In genomic region chr4:130139214-130139492, GRCm38 (mm10) we compare ENCODE assay signal across 10 mouse cellular contexts. TPM values are rescaled to one million over a fixed set of nuclear protein-coding genes. Genes with fewer than 3 reads are reported as not detected.
A peak's percentile ranks its signal among the peaks of the same experiment; 100 is the strongest.
DNase-seq lines count a peak whose midpoint lies in the region; ATAC-seq and TF ChIP-seq lines count a peak whose summit lies in the region.
"Had no signal": no experiment of that assay in that cellular context is flagged by ENCODE, and none has a peak within 500 bp of the region (broad histone marks: within the 10 kb centered on the region; RNA-seq: fewer than 3 reads in every experiment).

TSS of gene Hcrtr1 (minus strand) at chr4:130139359.

- no peaks in the 10 kb centered on the region for H3K36me3 ChIP-seq in heart, embryonic 12.5 days
- H3K36me3 ChIP-seq in ES-Bruce4 (ENCODE audit: control insufficient read depth, insufficient read depth, low read length, poor library complexity, severe bottlenecking), result no peaks in the 10 kb centered on the region
- H3K36me3 ChIP-seq in forebrain, embryonic 15.5 days, result no peaks in the 10 kb centered on the region
- no peaks in the 10 kb centered on the region for H3K36me3 ChIP-seq in liver, embryonic 15.5 days (replicated peaks)

- no peak within 1 kb of the TSS for H3K27ac ChIP-seq in heart, embryonic 12.5 days (ENCODE audit: poor library complexity, severe bottlenecking)
- H3K27ac ChIP-seq in ES-Bruce4 (ENCODE audit: insufficient read depth, low read length), result no peak within 1 kb of the TSS
- no peak within 1 kb of the TSS for H3K27ac ChIP-seq in forebrain, embryonic 15.5 days (replicated peaks)
- no peak within 1 kb of the TSS for H3K27ac ChIP-seq in liver, embryonic 15.5 days (replicated peaks)
- H3K27ac ChIP-seq: liver, embryonic 14.5 days had no signal

- no peak for DNase-seq in heart, postnatal 4 days
- no peak for DNase-seq in frontal cortex, postnatal 25 days (ENCODE audit: low spot score in 2 of 2)
- no peak for DNase-seq in Muller cell, postnatal 12 days (ENCODE audit: inconsistent ontology term)
- DNase-seq in thymus, postnatal 25 days, result no peak

- peaks cover 27% of the 10 kb centered on the region for H3K4me1 ChIP-seq in heart, embryonic 12.5 days (replicated peaks)
- H3K4me1 ChIP-seq in ES-Bruce4 (ENCODE audit: control insufficient read depth, insufficient read depth, low read length), result no peaks in the 10 kb centered on the region
- H3K4me1 ChIP-seq in forebrain, embryonic 15.5 days, result peaks cover 14% of the 10 kb centered on the region
- H3K4me1 ChIP-seq in liver, embryonic 15.5 days (replicated peaks), result no peaks in the 10 kb centered on the region; the same call in 1 of the 2 replicates

- H3K4me2 ChIP-seq in heart, embryonic 12.5 days, result peak within 1 kb of the TSS; percentile 72
- H3K4me2 ChIP-seq in forebrain, embryonic 15.5 days (replicated peaks), result peak within 1 kb of the TSS; percentile 91
- no peak within 1 kb of the TSS for H3K4me2 ChIP-seq in liver, embryonic 15.5 days

- no peaks in the 10 kb centered on the region for H3K9me3 ChIP-seq in heart, embryonic 12.5 days (replicated peaks)
- no peaks in the 10 kb centered on the region for H3K9me3 ChIP-seq in ES-Bruce4 (replicated peaks; ENCODE audit: control insufficient read depth, insufficient read depth, low read length, poor library complexity, severe bottlenecking)
- no peaks in the 10 kb centered on the region for H3K9me3 ChIP-seq in forebrain, embryonic 15.5 days
- no peaks in the 10 kb centered on the region for H3K9me3 ChIP-seq in liver, embryonic 15.5 days (replicated peaks)

- H3K27me3 ChIP-seq in heart, embryonic 12.5 days (replicated peaks), result peaks cover 92% of the 10 kb centered on the region
- no peaks in the 10 kb centered on the region for H3K27me3 ChIP-seq in ES-Bruce4 (ENCODE audit: control insufficient read depth, insufficient read depth, low read length, poor library complexity, severe bottlenecking)
- H3K27me3 ChIP-seq in forebrain, embryonic 15.5 days, result peaks cover 43% of the 10 kb centered on the region
- peaks cover 88% of the 10 kb centered on the region for H3K27me3 ChIP-seq in liver, embryonic 15.5 days

- peak within 1 kb of the TSS; percentile 68 for H3K9ac ChIP-seq in heart, embryonic 12.5 days
- H3K9ac ChIP-seq in ES-Bruce4 (ENCODE audit: low read depth, poor library complexity, severe bottlenecking), result peak within 1 kb of the TSS; percentile 44
- peak within 1 kb of the TSS; percentile 37 for H3K9ac ChIP-seq in forebrain, embryonic 15.5 days (replicated peaks)
- no peak within 1 kb of the TSS for H3K9ac ChIP-seq in liver, embryonic 15.5 days
- H3K9ac ChIP-seq: liver, embryonic 14.5 days had no signal

- no peak for TF ChIP-seq POLR2A in ES-Bruce4 (IDR thresholded peaks at IDR 0.05; ENCODE audit: insufficient read depth, low read length)

- ATAC-seq in heart, embryonic 12.5 days (ENCODE audit: insufficient number of reproducible peaks, low FRiP score), result no peak
- no peak for ATAC-seq in forebrain, embryonic 15.5 days (replicated peaks)
- no peak for ATAC-seq in liver, embryonic 15.5 days (ENCODE audit: insufficient read depth)

- 3% methylated on average over 14 of the region's 15 CpGs for WGBS in heart, embryonic 12.5 days
- WGBS in forebrain, embryonic 15.5 days, result 3% methylated on average over 12 of the region's 15 CpGs
- 6% methylated on average over 15 of the region's 15 CpGs for WGBS in liver, embryonic 15.5 days (ENCODE audit: insufficient replicate concordance)

- H3K4me3 ChIP-seq in heart, embryonic 12.5 days, result peak within 1 kb of the TSS; percentile 45
- peak within 1 kb of the TSS; percentile 75 for H3K4me3 ChIP-seq in ES-Bruce4 (ENCODE audit: low read depth, low read length)
- H3K4me3 ChIP-seq in forebrain, embryonic 15.5 days, result peak within 1 kb of the TSS; percentile 43
- peak within 1 kb of the TSS; percentile 5; the same call in 1 of the 2 replicates for H3K4me3 ChIP-seq in liver, embryonic 15.5 days (replicated peaks)

- TF ChIP-seq CTCF in ES-Bruce4 (IDR thresholded peaks at IDR 0.05; ENCODE audit: low read depth, low read length), result no peak

- no peak for TF ChIP-seq EP300 in ES-Bruce4 (IDR thresholded peaks at IDR 0.05; ENCODE audit: insufficient read depth, low read depth, low read length)

RNA-seq across cellular contexts. Expression of gene Hcrtr1, which starts in this region (rescaled TPM):
- polyA plus RNA-seq in heart, embryonic 12.5 days (2016; fragmentation: Nextera tagmentation; extraction: Ambion mirVana), result not detected in 2 replicates
- total RNA-seq in heart, postnatal 4 days (2021), result not detected
- polyA plus RNA-seq in ES-Bruce4 (2011; ENCODE audit: insufficient read depth, insufficient read length, low read depth, missing spikeins), result 0.82 and 0.91 TPM in 2 replicates
- 0.27 and 0.38 TPM in 2 replicates for polyA plus RNA-seq in forebrain, embryonic 15.5 days (2015; fragmentation: Nextera tagmentation; extraction: Ambion mirVana)
- not detected in 2 replicates for polyA plus RNA-seq in liver, embryonic 15.5 days (2015; fragmentation: Nextera tagmentation; extraction: Ambion mirVana)
- total RNA-seq: common myeloid progenitor, adult 5-6 weeks had no signal
- polyA plus RNA-seq: liver, embryonic 14.5 days had no signal

Comparison
In these comparisons a context has a peak if more than half of its experiments do, and no peak if none do; other contexts are left out.
1. H3K4me3 ChIP-seq: peak in every context shown above with its lines; median percentile 75 in ES-Bruce4; 45 in heart, embryonic 12.5 days; 43 in forebrain, embryonic 15.5 days; 5 in liver, embryonic 15.5 days.